Mouse (Mus musculus): ENCODE measurements around the gene Gmeb2. TPM values are rescaled to one million over a fixed set of nuclear protein-coding genes. Genes with fewer than 3 reads are reported as not detected.

The Gmeb2 gene
- total RNA-seq, 2 experiments from 2014 or later = 7.3 to 10.6 TPM

DNA sequence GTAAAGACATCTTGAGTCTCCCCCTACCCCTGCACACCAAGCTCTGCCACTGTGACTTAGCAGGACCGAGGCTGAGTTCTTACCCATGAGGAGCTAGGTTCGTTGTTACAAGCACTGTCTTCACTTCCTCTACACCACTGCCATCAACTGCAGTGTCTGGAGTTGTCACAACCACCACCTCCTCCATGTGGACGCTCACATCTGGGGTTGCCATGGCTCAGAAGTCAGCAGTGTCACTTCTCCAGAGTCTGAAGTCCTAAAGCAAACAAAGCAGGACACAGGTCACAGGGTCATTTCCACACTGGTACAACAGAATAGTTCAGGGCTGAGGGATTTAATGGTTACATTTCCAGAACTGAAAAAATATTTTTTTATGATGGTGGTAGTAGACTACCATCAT lies 10.0 kb downstream of the Gmeb2 start:
- intact Hi-C loops (cut with DNase I) = no loop called here
- DNase-seq = no peak

GRCm38 (mm10) chr2:181276766-181277165 lies 11.1 kb downstream of the Gmeb2 start:
- intact Hi-C loops (cut with DNase I) = no loop called here
- no peak for DNase-seq

DNA sequence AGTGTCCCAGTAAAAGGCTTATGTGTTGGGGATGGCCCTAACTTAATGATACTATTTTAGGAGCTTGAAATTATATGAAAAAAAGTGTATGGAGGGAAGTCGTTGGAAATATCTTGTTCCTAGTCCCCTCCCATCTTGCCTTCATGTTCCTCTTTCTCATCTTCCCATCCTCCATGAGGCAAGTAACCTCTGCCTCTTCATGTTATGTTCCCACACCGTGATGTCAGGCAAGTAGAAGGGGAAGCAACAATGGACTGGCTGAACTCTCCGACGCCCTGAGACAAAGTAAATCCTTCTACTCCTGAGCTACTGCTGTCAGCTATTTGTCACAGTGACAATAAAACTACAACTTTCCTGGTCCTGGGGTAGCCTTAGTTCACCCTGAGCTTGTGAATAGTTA lies 13.2 kb downstream of the Gmeb2 start:
- intact Hi-C loops (cut with DNase I) = no loop called here

DNA sequence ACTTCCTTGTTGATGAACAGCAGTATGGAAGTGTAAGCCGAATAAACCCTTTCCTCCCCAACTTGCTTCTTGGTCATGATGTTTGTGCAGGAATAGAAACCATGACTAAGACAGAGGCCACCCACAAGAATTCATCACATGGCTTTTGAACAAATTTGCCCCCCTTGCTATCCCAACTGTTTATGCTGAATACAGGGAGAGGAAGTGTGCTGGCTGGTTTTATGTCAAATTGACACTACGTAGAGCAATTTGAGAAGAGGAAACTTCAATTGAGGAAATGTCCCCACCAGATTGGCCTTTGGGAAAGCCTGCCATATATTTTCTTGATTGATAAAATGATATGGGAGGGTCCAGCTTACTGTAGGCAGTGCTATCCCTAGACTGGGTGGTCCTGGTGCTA lies 14.0 kb downstream of the Gmeb2 start:
- intact Hi-C loops (cut with DNase I) = no loop called here
- DNase-seq = no peak

More for the DNA sequence above, 13.2 kb downstream of the Gmeb2 start:
- DNase-seq = no peak

DNA sequence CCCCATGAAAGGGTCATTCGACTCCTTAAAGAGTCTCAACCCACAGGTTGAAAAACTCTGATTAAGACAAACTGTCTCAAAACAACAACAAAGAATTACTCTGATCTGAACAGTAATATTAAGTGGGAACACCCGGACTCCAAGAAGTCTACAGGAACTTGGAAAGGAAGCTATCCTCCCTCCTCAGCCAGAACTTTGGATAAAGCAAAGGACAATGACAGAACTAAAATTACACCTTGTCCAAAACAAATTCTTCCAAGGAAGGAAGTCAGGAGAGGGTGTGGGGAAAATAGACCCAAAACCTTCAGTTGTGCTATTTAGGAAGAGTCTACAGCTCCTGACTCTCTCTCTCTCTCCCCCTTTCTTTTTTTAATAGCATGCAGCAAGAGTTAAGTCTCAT lies 15.7 kb downstream of the Gmeb2 start:
- intact Hi-C loops (cut with DNase I) = no loop called here
- DNase-seq = no peak

DNA sequence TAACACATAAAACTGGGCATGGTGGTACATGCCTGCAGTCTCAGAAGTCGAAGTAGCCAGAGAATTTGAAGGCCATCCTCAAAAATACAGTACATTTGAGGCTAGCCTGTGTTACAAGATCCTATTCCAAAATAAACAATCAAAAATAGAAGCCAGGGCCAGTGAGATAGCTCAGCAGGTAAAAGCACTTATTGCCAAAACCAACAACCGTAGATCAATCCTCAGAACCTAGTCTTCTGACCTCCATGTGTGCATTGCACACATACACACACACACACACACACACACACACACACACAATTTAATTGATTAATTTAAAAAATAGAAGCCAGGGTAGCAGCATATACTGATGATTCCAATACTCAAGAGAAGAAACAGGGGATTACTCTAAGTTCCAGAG lies 21.0 kb downstream of the Gmeb2 start:
- intact Hi-C loops (cut with DNase I) = no loop called here

GRCm38 (mm10) chr2:181253248-181253647 lies 34.6 kb downstream of the Gmeb2 start:
- DNase-seq = no peak
- intact Hi-C loops (cut with DNase I) = no loop called here

More for the DNA sequence above, 21.0 kb downstream of the Gmeb2 start:
- DNase-seq = no peak

DNA sequence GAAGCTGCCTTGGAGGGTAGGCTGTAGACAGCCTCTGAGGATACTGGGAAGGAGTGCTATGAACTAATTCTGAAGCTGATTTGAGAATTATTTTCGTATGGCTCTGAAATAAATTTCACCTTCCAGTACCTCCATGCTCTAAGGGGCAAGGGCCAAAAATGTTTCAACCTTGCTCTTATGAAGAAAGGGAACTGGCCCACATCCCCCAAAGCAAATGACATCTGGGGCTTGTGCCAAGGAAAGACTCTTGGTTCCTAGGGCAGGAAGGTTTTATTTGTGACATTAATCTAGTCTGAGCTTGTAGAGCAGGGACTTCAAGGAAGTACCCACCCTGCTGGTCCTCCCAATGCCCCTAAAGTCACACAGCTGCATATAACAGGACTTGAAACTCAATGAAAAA lies 36.0 kb downstream of the Gmeb2 start:
- DNase-seq = no peak
- intact Hi-C loops (cut with DNase I) = no loop called here

DNA sequence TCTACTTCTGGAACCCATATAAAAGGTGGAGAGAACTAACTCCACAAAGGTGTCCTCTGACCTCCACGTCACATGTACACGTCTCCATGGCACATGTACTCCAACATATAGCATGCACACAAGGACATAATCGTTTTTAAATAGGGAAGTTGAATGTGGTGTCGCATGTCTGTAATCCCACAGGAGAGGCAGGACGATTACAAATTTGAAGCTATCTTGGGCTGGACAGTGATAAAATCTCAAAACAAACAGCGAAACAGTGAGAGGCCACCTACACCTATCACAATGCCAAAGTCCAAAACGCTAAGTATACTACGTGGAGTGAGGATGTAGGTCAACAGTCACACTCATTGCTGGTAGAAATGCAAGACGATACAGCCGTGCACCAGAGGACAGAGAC lies 38.6 kb downstream of the Gmeb2 start:
- no peak for DNase-seq
- intact Hi-C loops (cut with DNase I) = no loop called here

DNA sequence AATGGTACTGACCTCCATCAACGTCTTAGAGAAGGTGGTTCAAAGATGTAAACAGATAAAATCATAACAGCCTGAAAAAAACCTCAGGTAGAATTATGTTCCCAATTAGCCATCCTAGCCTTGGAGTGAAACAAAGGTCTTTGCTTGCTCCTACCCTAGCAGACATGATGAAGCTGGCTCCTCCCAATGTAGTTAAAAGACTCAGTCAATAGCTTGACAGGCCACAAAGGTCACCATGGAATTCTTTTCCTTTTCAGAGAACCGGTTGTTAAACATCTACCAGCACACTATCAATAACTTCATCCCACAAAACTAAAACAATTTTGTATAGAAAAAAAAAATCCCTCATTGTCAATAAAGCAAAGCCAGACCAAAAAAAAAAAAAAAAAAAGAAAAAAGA lies 42.8 kb downstream of the Gmeb2 start:
- DNase-seq = no peak
- intact Hi-C loops (cut with DNase I) = no loop called here

- intact Hi-C loops (cut with DNase I) = no loop called here
Observed at GRCm38 (mm10) chr2:181243706-181244394, 44.0 kb downstream of the Gmeb2 start.

DNA sequence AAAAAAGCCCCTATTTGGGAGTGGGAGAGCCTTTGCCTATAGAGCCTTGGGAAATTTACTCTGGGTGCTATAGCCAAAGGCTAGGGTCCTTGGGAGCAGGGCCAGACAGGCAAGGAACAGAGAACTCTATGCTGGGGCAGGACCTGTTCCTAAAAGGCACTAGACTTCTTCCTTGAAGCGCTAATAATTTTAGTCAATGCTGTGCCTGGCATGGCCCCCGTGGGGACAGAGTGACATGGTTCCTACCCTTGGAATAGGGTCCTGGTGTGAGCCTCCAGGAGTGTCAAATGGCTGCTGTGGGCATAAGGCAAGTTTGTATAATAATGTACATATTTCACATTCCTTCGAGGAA lies 45.5 kb downstream of the Gmeb2 start:
- no peak for DNase-seq
- intact Hi-C loops (cut with DNase I) = no loop called here

More at GRCm38 (mm10) chr2:181243706-181244394, 44.0 kb downstream of the Gmeb2 start:
- DNase-seq = no peak

DNA sequence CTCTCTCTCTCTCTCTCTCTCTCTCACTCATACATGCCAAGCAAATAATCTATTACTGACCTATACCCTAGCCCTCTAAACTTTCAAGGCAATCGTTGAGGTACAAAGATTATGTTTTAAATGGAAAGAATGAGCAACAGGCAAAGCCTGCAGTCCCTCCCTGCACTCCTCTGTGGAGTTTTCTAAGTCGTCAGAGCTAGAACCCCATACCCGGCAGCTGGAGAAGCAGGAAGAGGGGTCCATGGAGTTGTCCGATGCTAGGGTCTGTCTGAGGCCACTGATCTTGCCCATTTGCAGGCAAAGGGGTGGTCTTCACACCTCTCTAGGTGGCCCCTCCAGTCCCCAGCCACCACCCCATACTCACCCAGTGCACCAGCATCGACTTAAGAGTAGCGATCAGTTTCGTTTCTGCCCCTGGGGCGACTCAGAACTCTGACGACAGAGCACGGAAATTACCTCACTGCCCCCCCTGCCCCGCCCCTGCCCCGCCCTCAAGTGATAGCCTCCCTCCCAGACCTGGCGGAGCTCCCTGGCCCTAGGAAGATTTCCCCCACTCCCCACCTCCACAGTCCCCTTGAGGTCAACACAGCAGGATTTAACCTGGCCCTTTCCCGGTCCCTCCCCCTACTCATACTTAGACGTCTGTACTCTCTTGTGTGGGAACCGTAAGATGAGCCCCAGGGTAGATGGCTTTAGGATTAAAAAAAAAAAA lies 46.1 kb downstream of the Gmeb2 start, which contains the start of gene Helz2:
Gene Helz2 (minus strand): TSS at position 426 of the 712 bp plus-strand sequence.
- DNase-seq = no peak
- intact Hi-C loops (cut with DNase I) = no loop called here

GRCm38 (mm10) chr2:181240806-181241440 lies 46.9 kb downstream of the Gmeb2 start:
- intact Hi-C loops (cut with DNase I) = no loop called here
- no peak for DNase-seq

DNA sequence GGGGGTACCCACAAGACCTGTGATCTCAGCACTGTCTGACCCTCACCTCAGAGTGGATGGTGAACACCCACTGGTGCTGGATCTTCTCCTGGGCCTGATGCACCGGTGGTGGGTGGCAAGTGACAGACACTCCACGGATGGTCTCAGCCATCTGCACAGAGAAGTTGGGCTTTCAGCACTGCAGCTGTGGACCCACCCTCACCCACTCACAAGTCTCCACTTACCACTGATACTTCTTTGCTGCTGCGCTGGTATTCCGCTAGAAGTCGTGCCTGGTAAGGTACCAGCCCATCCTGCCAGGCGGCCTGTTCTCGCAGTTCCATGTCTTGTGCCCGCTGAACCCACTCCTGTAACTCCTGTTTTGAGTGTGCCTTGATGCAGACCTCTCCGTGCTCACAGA lies 48.6 kb downstream of the Gmeb2 start:
- intact Hi-C loops (cut with DNase I) = no loop called here
- DNase-seq = no peak

DNA sequence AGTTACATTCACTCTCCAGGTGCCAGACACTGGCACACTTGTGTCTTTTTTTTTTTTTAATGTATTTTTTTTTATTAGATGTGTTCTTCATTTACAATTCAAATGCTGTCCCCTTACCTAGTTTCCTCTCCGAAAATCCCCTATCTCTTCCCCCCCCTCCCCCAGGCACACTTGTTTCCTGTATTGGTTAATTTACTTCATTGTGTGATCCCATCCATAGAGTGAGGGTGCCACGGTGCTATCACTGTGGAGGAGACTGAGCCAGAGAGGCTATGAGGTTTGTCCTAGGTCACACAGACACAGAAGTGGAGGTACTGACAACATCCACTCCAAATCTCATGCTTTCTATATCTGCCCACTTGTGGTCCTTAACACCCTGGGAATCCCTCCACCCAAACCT lies 49.0 kb downstream of the Gmeb2 start:
- intact Hi-C loops (cut with DNase I) = no loop called here
- DNase-seq = no peak

GRCm38 (mm10) chr2:181238091-181238610 lies 49.7 kb downstream of the Gmeb2 start:
- DNase-seq = no peak
- intact Hi-C loops (cut with DNase I) = no loop called here

DNA sequence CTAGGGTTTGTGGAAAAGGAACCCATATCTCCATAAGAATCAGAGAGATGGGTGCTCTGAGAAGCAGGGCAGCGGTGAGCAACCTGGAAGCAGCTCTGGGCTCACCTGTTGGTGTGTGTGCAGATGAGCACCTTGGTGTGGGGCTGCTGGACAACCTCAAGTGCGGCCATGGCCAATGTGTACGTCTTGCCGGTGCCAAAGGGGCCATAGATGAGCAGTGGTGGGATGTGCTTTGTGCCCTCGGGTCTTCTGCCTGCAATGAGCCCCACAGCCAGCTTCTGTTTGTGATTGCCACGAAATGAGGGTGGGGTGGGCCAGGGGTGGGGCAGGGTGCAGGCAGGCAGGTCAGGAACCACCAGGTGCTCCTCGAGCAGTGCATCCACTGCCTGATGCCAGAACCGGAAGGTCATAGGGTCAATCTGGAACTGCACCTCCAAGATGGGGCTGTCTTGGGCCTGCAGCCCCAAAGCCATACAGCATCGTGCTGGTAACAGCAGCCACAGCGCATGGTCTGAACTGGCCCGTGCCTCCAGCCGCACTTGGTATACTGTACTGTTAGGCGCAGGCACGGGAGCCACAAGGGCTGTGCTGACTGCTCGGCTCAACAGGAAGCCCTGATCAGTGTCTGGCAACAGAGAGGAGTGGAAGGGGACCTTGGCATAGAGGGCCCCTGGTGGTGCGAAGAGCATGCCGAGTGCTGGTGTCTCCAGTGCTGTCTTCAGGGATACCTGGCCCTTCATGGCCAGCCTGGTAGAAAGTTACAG lies 50.4 kb downstream of the Gmeb2 start:
- intact Hi-C loops (cut with DNase I) = no loop called here
- DNase-seq = no peak

GRCm38 (mm10) chr2:181235681-181236566 lies 51.9 kb downstream of the Gmeb2 start:
- DNase-seq = no peak
- intact Hi-C loops (cut with DNase I) = no loop called here

DNA sequence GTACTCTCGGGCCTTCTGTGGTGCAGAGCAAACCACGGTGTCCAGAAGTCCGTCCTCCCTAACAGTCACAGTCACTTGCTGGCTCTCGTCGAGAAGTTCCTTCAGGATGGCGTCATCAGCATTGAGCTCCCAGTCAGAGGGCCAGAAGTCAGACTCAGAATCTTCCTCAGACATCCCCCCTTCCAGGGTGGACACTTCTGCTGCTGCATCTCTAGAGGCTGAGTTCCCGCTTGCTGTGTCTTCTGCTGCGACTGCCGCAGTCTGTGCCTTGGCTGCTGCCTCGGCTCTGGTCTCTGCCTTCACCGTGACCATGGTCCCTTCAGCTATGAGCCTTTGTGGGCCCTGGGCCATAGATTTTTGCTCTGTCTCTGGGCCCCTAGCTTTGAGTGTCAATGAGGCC lies 53.2 kb downstream of the Gmeb2 start:
- no peak for DNase-seq
- intact Hi-C loops (cut with DNase I) = no loop called here
